Mouse (Mus musculus) bone marrow macrophage, adult 2 months (primary cell): ENCODE measurements around the gene Cdh5. TPM values are rescaled to one million over a fixed set of nuclear protein-coding genes. Genes with fewer than 3 reads are reported as not detected.

Experiments
- H3K27ac ChIP-seq: 2 replicates; pipeline ENCODE4 v1.5.1; 2012; ENCODE audit warnings: low read depth, low read length; ENCODE audit not compliant: insufficient read depth
- H3K4me1 ChIP-seq: 2 replicates; pipeline ENCODE4 v1.6.1; 2012; ENCODE audit warnings: low read length; ENCODE audit not compliant: control insufficient read depth, insufficient read depth
- H3K4me3 ChIP-seq: 2 replicates; pipeline ENCODE4 v1.5.1; 2012; ENCODE audit warnings: mild to moderate bottlenecking, low read length, moderate library complexity; ENCODE audit not compliant: insufficient read depth
- CTCF ChIP-seq: IDR thresholded peaks from 2 replicates; pipeline ENCODE4 v1.5.1; 2012; ENCODE audit warnings: low read depth, mild to moderate bottlenecking, low read length, moderate library complexity
- POLR2A ChIP-seq: IDR thresholded peaks from 2 replicates; pipeline ENCODE4 v1.6.1; 2012; ENCODE audit warnings: mild to moderate bottlenecking, low read depth, low read length, borderline replicate concordance
- polyA plus RNA-seq: library from polyadenylated mRNA; stranded (reverse); fragments of >200 nt; gene quantifications from 2 replicates; pipeline ENCODE4 v1.2.4, GENCODE M21; 2012; ENCODE audit not compliant: missing spikeins, insufficient read depth, insufficient read length

Gene Cdh5
- polyA plus RNA-seq, 1 experiment: 0.19 TPM

GRCm38 (mm10) chr8:104190777-104191468 is 89.5 kb downstream of the Cdh5 start:
- Histone ChIP-seq H3K27ac (no peak overlapping the region), H3K4me3 (no peak overlapping the region), H3K4me1 (no peaks in the 10 kb centered on the region)
- TF ChIP-seq POLR2A: no peak
- TF ChIP-seq CTCF: no peak

- TF ChIP-seq POLR2A: no peak
- TF ChIP-seq CTCF: no peak
- no peak overlapping the region for H3K4me3 ChIP-seq
- H3K27ac ChIP-seq: no peak overlapping the region
- no peaks in the 10 kb centered on the region for H3K4me1 ChIP-seq
Observed at GRCm38 (mm10) chr8:104191496-104191895, 90.1 kb downstream of the Cdh5 start.

Other genes with a start within 250 kb of the Cdh5 start
- gene Bean1, start 68.8 kb downstream of the Cdh5 start, polyA plus RNA-seq: 0.25 TPM in 1 of 2 replicates, not detected in the other
- gene Tk2, start 146.9 kb downstream of the Cdh5 start, polyA plus RNA-seq: 52.1 and 58.4 TPM in 2 replicates
- 63.5 and 67.8 TPM in 2 replicates for gene Cklf, start 149.2 kb downstream of the Cdh5 start, polyA plus RNA-seq
- gene Cmtm2a, start 191.6 kb downstream of the Cdh5 start, polyA plus RNA-seq: not detected in 2 replicates
- not detected in 2 replicates for gene Gm45711, start 208.5 kb downstream of the Cdh5 start, polyA plus RNA-seq
- not detected in 2 replicates for gene Cmtm1, start 208.5 kb downstream of the Cdh5 start, polyA plus RNA-seq
- not detected in 2 replicates for gene Gm11020, start 219.9 kb downstream of the Cdh5 start, polyA plus RNA-seq
- not detected in 2 replicates for gene Cmtm2b, start 220.6 kb downstream of the Cdh5 start, polyA plus RNA-seq
- gene Cmtm3, start 237.8 kb downstream of the Cdh5 start, polyA plus RNA-seq: 227 and 236 TPM in 2 replicates